Mouse (Mus musculus) erythroblast, embryonic 14.5 days (primary cell): ENCODE data around the gene AI413582.

Experiments used
- GATA1 ChIP-seq: IDR thresholded peaks from 2 replicates; pipeline ENCODE4 v1.6.1; 2012; ENCODE audit warnings: low read length, inconsistent platforms, mixed read lengths
- TAL1 ChIP-seq: IDR thresholded peaks from 3 replicates; pipeline ENCODE4 v1.6.1; 2012; ENCODE audit warnings: low read length, inconsistent platforms, mixed read lengths

- TF ChIP-seq GATA1 (no peak), TAL1 (no peak)
These were observed 19.6 kb downstream of the AI413582 start for GRCm38 (mm10) chr17:27545991-27546390.
